Mouse (Mus musculus): ENCODE measurements around the gene Rtl1.

GRCm38 (mm10) chr12:109552754-109553525 is 47.2 kb downstream of the Rtl1 start:
- TF ChIP-seq CTCF (IDR thresholded peaks at IDR 0.05; ENCODE audit: low read depth) (no peak), EP300 (IDR thresholded peaks at IDR 0.05; ENCODE audit: low read depth) (no peak)
